Mouse (Mus musculus) lung, embryonic 16.5 days (tissue): Measurements from ENCODE around the gene Gpi1. TPM values are rescaled to one million over a fixed set of nuclear protein-coding genes. Genes with fewer than 3 reads are reported as not detected.

Source experiments
- ATAC-seq: fragments of 200-750 bp; cut with Nextera tagmentation; 2 replicates; pipeline ENCODE4 v1.8.0; 2017; ENCODE audit warnings: low read depth, mild to moderate bottlenecking, moderate library complexity
- H3K27ac ChIP-seq: fragments of 300-500 bp; sonication (generic); 2 replicates; pipeline ENCODE4 v1.5.1; 2014; ENCODE audit warnings: mild to moderate bottlenecking, control low read depth, low read length
- H3K27me3 ChIP-seq: fragments of 300-500 bp; sonication (generic); 2 replicates; pipeline ENCODE4 v1.6.1; 2014; ENCODE audit warnings: low read depth, low read length, mixed read lengths; ENCODE audit not compliant: control insufficient read depth, insufficient read depth
- H3K36me3 ChIP-seq: fragments of 300-500 bp; sonication (generic); 2 replicates; pipeline ENCODE4 v1.6.1; 2014; ENCODE audit warnings: low read length; ENCODE audit not compliant: control insufficient read depth, insufficient read depth
- H3K4me1 ChIP-seq: fragments of 300-500 bp; sonication (generic); replicated peaks from 2 replicates; pipeline ENCODE4 v1.6.1; 2014; ENCODE audit warnings: low read length, mixed read lengths; ENCODE audit not compliant: control insufficient read depth, insufficient read depth
- H3K4me2 ChIP-seq: fragments of 300-500 bp; sonication (generic); 2 replicates; pipeline ENCODE4 v1.6.1; 2014; ENCODE audit warnings: low read depth, low read length, control low read depth
- H3K4me3 ChIP-seq: fragments of 300-500 bp; sonication (generic); 2 replicates; pipeline ENCODE4 v1.5.1; 2014; ENCODE audit warnings: mild to moderate bottlenecking, low read length, control low read depth
- H3K9ac ChIP-seq: fragments of 300-500 bp; sonication (generic); 2 replicates; pipeline ENCODE4 v1.6.1; 2014; ENCODE audit warnings: low read length, control low read depth
- H3K9me3 ChIP-seq: fragments of 300-500 bp; sonication (generic); 2 replicates; pipeline ENCODE4 v1.6.1; 2016; ENCODE audit warnings: low read length; ENCODE audit not compliant: control insufficient read depth
- WGBS: fragments of 180-500 bp; shearing (Covaris S2); extraction: QIAGEN DNeasy Blood & Tissue Kit; methylation state at CpG from one replicate; pipeline ENCODE4 v1.1.7; 2014; 5-methylcytosine and 5-hydroxymethylcytosine counted together
- polyA plus RNA-seq: library from polyadenylated mRNA; unstranded; fragments of >200 nt; fragmentation: Nextera tagmentation; extraction: Ambion mirVana; gene quantifications from 2 replicates; pipeline ENCODE4 v1.2.1, GENCODE M21; 2015

Gpi1 gene
- polyA plus RNA-seq, 1 experiment from 2014 or later = 256 TPM

GRCm38 (mm10) chr7:34224308-34224707 lies 5.8 kb downstream of the Gpi1 start:
- Histone ChIP-seq H3K4me2 (no peak overlapping the region), H3K27me3 (no peaks in the 10 kb centered on the region), H3K27ac (no peak overlapping the region), H3K4me3 (no peak overlapping the region), H3K4me1 (peaks cover 19% of the 10 kb centered on the region), H3K9ac (no peak overlapping the region), H3K36me3 (peaks cover 37% of the 10 kb centered on the region), H3K9me3 (no peaks in the 10 kb centered on the region; the same call in 1 of the 2 replicates)
- no peak for ATAC-seq
- WGBS = 92% methylated on average over 6 of the region's 6 CpGs

GRCm38 (mm10) chr7:34222340-34222739 lies 7.8 kb downstream of the Gpi1 start:
- 95% methylated on average over 10 of the region's 10 CpGs for WGBS
- Histone ChIP-seq H3K36me3 (peaks cover 47% of the 10 kb centered on the region), H3K9me3 (no peaks in the 10 kb centered on the region; the same call in 1 of the 2 replicates)

GRCm38 (mm10) chr7:34221594-34222250 lies 8.4 kb downstream of the Gpi1 start:
- Histone ChIP-seq H3K4me1 (peaks cover 2% of the 10 kb centered on the region; the same call in 1 of the 2 replicates), H3K27me3 (no peaks in the 10 kb centered on the region), H3K4me2 (no peak overlapping the region), H3K9ac (no peak overlapping the region), H3K4me3 (no peak overlapping the region), H3K36me3 (peaks cover 48% of the 10 kb centered on the region), H3K9me3 (no peaks in the 10 kb centered on the region; the same call in 1 of the 2 replicates), H3K27ac (no peak overlapping the region)
- WGBS = 82% methylated on average over 9 of the region's 9 CpGs
- no peak for ATAC-seq

More at GRCm38 (mm10) chr7:34222340-34222739, 7.8 kb downstream of the Gpi1 start:
- ATAC-seq = no peak
- Histone ChIP-seq H3K27ac (no peak overlapping the region), H3K27me3 (no peaks in the 10 kb centered on the region), H3K4me3 (no peak overlapping the region), H3K4me1 (peaks cover 3% of the 10 kb centered on the region; the same call in 1 of the 2 replicates), H3K4me2 (no peak overlapping the region), H3K9ac (no peak overlapping the region)

- Histone ChIP-seq H3K27ac (no peak overlapping the region), H3K36me3 (peaks cover 56% of the 10 kb centered on the region), H3K4me3 (no peak overlapping the region), H3K9me3 (no peaks in the 10 kb centered on the region; the same call in 1 of the 2 replicates), H3K4me2 (no peak overlapping the region), H3K9ac (no peak overlapping the region), H3K4me1 (no peaks in the 10 kb centered on the region), H3K27me3 (no peaks in the 10 kb centered on the region)
- whole genome bisulfite sequencing = 59% methylated on average over 1 of the region's 1 CpGs
- ATAC-seq = no peak
These were observed 11.6 kb downstream of the Gpi1 start for GRCm38 (mm10) chr7:34218496-34218895.

GRCm38 (mm10) chr7:34216474-34216873 lies 13.7 kb downstream of the Gpi1 start:
- Histone ChIP-seq H3K4me1 (no peaks in the 10 kb centered on the region), H3K27ac (no peak overlapping the region), H3K27me3 (no peaks in the 10 kb centered on the region), H3K36me3 (peaks cover 54% of the 10 kb centered on the region), H3K9me3 (no peaks in the 10 kb centered on the region), H3K9ac (no peak overlapping the region), H3K4me3 (no peak overlapping the region), H3K4me2 (no peak overlapping the region)
- 91% methylated on average over 10 of the region's 10 CpGs for WGBS
- ATAC-seq = no peak

- no peak for ATAC-seq
- 83% methylated on average over 9 of the region's 9 CpGs for WGBS
- no peak overlapping the region for H3K4me2 ChIP-seq
- H3K9me3 ChIP-seq = no peaks in the 10 kb centered on the region
- no peaks in the 10 kb centered on the region for H3K27me3 ChIP-seq
- H3K36me3 ChIP-seq = peaks cover 52% of the 10 kb centered on the region
- no peak overlapping the region for H3K4me3 ChIP-seq
- no peak overlapping the region for H3K9ac ChIP-seq
- no peak overlapping the region for H3K27ac ChIP-seq
- H3K4me1 ChIP-seq = no peaks in the 10 kb centered on the region
These were observed 14.7 kb downstream of the Gpi1 start for GRCm38 (mm10) chr7:34215481-34215880.

GRCm38 (mm10) chr7:34214644-34215043 lies 15.5 kb downstream of the Gpi1 start:
- Histone ChIP-seq H3K9ac (no peak overlapping the region), H3K4me3 (no peak overlapping the region), H3K4me2 (no peak overlapping the region), H3K9me3 (no peaks in the 10 kb centered on the region), H3K4me1 (no peaks in the 10 kb centered on the region), H3K27ac (no peak overlapping the region), H3K36me3 (peaks cover 50% of the 10 kb centered on the region), H3K27me3 (no peaks in the 10 kb centered on the region)
- WGBS = 89% methylated on average over 8 of the region's 8 CpGs
- ATAC-seq = no peak

- Histone ChIP-seq H3K9ac (no peak overlapping the region), H3K27me3 (no peaks in the 10 kb centered on the region), H3K4me1 (no peaks in the 10 kb centered on the region), H3K9me3 (no peaks in the 10 kb centered on the region), H3K27ac (no peak overlapping the region), H3K4me2 (no peak overlapping the region), H3K4me3 (no peak overlapping the region), H3K36me3 (peaks cover 47% of the 10 kb centered on the region)
- WGBS = 85% methylated on average over 7 of the region's 7 CpGs
- ATAC-seq = no peak
These were observed 16.9 kb downstream of the Gpi1 start for GRCm38 (mm10) chr7:34213281-34213680.

GRCm38 (mm10) chr7:34208027-34208745 lies 21.9 kb downstream of the Gpi1 start:
- H3K36me3 ChIP-seq = peaks cover 60% of the 10 kb centered on the region
- no peak overlapping the region for H3K4me3 ChIP-seq
- H3K9ac ChIP-seq = no peak overlapping the region
- no peaks in the 10 kb centered on the region for H3K9me3 ChIP-seq
- no peak overlapping the region for H3K27ac ChIP-seq
- no peaks in the 10 kb centered on the region for H3K27me3 ChIP-seq
- no peak overlapping the region for H3K4me2 ChIP-seq
- no peaks in the 10 kb centered on the region for H3K4me1 ChIP-seq
- no peak for ATAC-seq
- WGBS = 87% methylated on average over 9 of the region's 9 CpGs
